Mouse (Mus musculus) skeletal muscle tissue, adult 2 months (tissue): ENCODE measurements around the gene Snca.
"Not testable (repeated sequence)": the region's sequence is repeated elsewhere in the genome, so short reads cannot be mapped to it uniquely, and the experiment has no call there.

Source experiments
- DNase-seq: peaks from one replicate; pipeline ENCODE4 v3.0.0-alpha.2; 2012; ENCODE audit warnings: low read depth, low spot score

Snca gene

DNA sequence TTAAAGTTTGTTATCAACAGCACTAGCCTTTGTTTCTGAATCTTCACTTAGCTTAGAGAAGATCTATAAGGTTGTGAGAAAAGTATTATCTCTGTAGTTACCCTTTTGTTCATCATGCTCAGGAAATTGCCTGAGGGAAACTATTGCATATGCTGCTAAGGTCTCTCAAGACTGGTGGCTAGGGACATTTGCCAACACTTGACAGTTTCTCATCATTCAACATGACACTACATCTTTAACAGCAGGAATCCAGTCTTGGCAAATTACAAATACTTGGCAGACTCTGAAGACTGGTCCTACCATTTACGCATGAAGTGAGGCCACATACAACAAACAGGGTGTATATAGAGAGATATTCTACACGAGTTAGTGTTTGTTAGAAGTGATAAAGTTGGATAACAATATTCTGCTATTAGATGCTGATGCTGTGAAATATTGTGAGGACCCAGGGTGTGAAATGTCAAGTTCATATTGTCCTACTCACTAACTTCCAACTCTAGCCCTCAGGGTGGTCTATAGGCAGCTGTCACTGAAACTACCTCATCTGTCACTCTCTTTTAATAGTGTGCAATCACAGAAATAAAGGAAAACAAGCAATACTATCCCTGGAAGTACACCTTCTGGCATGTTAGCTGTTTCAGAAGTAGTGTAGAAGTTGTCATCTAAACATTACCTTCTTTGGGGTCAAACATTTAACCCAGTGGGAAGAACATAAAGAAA lies 105.4 kb downstream of the Snca start:
- DNase-seq: no peak

DNA sequence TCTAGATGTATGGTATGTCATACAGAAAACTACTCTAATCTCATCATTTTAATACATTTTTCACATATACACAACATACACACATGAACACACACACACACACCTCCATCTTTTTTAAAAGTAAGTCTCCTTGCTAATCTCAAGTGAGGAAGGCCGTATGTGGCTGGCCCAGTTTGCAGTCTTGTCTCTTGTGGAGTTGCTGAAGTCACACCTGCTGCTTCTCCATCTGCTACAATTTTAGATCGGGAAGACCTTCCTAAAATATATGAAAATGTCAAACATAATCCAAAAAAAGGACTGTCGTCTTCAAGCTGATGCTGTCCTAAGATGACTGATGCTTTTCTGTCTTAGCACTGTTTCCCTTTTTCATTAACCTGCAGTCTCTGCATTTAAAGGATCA lies 112.1 kb downstream of the Snca start:
- no peak for DNase-seq

DNA sequence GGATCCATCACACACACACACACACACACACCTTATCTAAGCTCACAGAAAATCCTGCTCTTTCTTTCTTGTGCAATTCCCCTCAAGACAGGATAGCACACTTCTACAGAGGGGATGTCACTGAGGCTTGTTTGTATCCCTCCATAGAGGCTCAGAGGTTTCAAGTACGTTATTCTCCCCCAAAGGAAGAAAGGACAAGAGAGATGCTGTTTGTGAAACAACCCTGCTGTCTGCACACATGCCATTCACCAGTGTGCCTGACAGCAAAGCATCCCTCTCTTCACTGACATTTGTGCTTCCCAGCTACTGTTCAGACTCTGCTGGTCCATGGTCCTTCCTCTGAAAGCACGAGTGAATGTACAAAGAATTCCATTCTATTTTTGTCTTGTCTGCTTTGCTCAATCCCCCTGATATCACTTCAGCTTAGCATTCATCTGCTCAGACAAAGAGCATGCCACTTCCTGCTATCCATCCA lies 119.6 kb downstream of the Snca start:
- no peak for DNase-seq

DNA sequence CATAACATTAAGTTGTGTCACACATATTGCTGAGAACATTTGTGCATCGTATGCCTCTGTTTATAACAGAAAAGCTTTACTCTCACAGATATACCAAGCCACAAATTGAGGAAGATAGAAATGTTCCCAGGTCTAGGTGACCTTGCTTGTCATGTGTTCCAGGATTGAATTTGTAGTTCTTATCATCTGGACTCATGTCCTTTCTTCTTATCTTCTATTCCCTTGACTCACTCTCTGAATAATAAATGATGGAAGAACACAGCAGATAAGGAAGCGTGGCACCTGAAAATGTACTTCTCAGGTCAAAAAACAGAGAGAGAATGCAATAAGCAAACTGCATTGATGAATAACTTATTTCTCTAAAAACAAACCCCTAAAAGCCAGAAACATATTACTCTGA lies 131.6 kb downstream of the Snca start:
- no peak for DNase-seq

DNA sequence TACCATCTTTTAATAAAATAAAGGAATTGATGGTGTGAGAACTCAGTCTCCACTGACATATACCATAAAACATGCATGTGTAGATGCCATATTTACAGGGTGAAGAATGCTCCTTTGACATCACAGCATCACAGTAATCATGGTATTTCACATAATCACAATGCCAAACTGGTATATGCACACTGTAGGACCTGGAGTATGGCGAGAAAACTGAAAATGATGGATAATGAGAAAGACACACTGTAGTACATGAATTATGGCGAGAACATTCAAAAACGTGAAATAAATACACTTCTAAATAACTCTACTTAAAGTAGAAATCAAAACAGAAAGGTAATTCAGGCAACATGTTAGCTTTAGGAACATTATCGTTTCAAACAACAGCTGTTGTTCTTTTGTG lies 142.6 kb downstream of the Snca start:
- not testable (repeated sequence) for DNase-seq

DNA sequence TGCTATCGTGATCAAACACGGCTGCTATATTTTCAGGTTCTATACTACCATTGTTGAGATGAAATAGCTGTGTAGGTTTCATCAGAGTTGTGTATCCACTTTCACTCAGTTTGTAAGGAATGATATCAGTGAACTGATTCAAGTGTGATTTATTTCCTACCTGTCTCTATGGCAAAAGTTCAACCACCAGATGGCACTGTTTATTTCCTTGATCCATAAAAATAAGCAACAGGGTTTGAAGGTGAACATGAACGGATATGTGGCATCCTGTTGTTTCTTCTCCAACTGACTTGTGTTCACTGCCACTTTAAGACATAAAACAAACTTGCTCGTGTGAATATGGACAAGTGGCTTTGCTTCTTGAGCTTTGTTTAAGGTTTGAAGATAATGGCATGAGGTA lies 147.4 kb downstream of the Snca start:
- DNase-seq: no peak
